Mouse (Mus musculus) lung, postnatal 0 days (tissue): ENCODE data around the gene Mrln.

Experiments
- CTCF ChIP-seq: IDR thresholded peaks from 2 replicates; pipeline ENCODE4 v1.5.1; 2016; ENCODE audit warnings: antibody characterized with exemption, mild to moderate bottlenecking
- EP300 ChIP-seq: IDR thresholded peaks from 2 replicates; pipeline ENCODE4 v1.6.1; 2016; ENCODE audit warnings: antibody characterized with exemption, mild to moderate bottlenecking, control low read depth

DNA sequence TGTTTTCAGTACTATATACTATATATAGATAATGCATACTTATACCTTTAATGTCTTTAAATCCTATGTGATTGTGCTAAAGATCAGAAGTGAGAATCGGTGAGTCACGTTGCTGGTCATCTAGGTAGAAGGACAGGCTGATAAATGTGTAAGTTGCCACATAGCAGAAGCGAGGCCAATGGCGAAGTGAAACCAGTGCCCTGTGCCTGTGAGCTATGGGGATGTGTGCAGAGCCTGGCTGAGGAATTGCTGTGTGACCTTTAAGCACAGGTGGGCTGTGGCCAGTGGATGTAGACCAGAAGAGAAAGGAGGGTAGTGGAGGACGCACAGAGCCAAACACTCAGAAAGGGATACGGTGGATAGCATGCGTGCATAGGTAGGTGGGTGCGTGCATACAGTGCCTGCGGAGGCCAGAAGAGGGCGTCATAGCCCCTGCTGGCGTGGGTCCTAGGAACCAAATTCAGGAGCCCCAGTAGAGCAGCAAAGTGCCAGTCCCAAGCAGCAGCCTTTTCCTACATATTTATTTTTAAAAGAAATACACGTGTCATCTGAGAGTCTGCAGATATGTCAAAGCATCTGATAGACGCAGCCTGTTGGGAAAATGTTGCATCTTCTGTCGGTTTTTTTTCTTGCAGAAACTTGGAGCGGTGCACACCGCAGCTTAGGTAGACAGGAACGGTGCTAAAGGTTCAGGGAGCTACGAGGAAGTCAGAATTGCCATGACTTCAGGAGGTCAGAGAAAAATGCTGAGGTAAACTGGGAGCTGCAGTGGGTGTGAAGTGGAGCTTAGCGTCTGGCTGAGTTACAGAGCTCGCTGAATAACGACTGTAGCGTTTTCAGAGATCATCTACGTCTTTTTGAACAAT lies 64.3 kb downstream of the Mrln start:
- TF ChIP-seq CTCF (peak; percentile 17; the same call in 1 of the 2 replicates), EP300 (no peak)
